Mouse (Mus musculus) bone marrow macrophage, adult 2 months (primary cell): Measurements from ENCODE around the gene Cidec.

Experiments used
- CTCF ChIP-seq: IDR thresholded peaks from 2 replicates; pipeline ENCODE4 v1.5.1; 2012; ENCODE audit warnings: low read depth, mild to moderate bottlenecking, low read length, moderate library complexity
- POLR2A ChIP-seq: IDR thresholded peaks from 2 replicates; pipeline ENCODE4 v1.6.1; 2012; ENCODE audit warnings: mild to moderate bottlenecking, low read depth, low read length, borderline replicate concordance

DNA sequence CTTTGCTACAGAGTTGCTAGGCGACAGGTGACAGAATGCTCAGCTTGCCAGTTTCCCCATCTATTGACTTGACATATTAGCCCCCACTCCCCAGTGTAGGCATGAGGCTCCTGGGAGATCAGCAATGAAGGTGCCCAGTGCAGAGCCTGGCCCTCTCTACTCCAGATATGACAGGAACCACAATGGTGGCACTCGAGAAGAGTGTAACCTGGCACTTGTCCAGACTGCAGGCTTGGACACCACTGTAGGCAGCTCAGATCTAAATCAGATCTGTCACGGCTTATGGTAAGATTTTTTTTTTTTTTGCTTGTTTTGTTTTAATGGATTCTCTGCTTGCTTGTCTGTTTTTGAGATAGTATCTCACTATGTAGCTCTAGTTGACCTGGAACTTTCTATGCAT, 1.9 kb downstream of the Cidec start:
- TF ChIP-seq POLR2A (no peak), CTCF (no peak)
